Mouse (Mus musculus) thymus, postnatal 10 days (tissue): ENCODE results near the gene Hps6.
"Not testable (repeated sequence)": the region's sequence is repeated elsewhere in the genome, so short reads cannot be mapped to it uniquely, and the experiment has no call there.

Experiments used
- DNase-seq, 2 experiments: peaks; one replicate each; pipeline ENCODE4 v3.0.0; 2021; ENCODE audit warnings: low spot score in 2 of 2

The Hps6 gene

DNA sequence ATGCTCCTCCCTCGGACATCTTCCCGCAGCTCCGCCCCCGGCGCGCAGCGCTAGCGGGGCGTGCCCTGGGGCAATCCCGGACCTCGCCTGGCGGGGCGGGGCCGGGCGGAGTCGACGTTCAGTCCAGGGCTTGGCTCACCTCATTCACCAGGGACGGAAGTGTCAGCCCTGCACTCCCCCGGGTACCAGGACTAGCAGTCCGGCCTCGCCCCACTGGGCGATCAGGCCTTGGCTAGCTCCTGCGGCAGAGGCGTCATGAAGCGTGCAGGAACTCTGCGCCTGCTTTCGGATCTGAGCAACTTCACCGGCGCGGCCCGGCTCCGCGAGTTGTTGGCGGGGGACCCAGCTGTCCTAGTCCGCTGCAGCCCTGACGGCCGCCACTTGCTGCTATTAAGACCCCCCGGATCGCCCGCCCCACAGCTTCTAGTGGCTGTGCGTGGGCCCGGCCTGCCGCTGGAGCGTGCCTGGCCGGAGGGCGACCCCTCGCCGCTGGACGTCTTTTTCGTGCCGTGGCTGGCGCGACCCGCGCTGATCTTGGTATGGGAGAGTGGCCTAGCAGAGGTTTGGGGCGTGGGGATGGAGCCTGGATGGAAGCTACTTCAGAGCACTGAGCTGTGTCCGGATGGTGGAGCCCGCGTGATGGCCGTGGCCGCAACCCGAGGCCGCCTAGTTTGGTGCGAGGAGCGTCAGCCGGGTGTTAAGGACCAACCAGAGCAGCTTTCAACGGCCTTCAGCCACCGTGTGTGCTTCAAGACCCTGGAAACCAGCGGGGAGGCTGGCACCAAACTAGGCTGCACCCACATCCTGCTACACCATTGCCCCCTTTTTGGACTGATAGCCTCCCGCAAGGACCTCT lies at the start of gene Hps6:
Gene Hps6, plus strand, starts transcription at position 138 of the 856 bp plus-strand sequence.
- DNase-seq: peak; percentile 52 to 67

DNA sequence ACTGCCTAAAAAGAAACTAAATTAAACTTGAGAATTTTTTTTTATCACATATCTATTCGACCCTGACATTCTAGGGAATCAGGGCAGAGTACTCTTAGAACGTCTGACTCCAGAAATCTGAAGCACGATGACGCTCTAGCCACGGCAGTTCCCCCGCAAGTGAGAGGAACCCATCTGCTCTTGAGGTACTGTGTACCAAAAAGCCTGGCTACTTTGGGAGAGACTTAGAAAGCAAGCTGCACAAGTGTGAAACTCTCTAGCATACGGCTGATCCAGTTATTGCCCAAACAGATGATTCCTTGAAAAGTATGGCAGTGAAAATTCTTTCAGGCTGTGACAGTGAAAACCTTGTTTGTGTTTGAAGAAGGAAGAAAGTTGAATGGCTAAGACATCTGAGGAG lies 46.6 kb upstream of the Hps6 start:
- no peak for DNase-seq

DNA sequence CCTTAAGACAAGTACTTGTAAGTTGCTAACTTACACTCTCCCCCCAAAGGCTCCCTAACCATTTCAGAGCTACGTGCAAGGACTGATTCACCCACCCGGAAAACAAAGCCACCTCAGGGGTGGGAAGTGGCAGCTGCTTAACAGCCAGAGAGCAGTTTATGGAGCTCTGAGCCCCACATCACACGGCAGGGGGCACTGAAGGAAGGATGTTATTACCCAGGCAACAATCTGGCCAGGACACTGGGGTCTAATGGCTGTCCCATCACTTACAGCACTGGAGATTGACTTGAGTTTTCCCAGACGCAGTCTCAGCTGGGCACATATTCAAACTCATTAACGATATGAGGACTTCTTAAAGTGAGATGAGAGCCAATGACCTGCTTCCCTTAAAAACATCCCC lies 42.5 kb upstream of the Hps6 start:
- no peak for DNase-seq

DNA sequence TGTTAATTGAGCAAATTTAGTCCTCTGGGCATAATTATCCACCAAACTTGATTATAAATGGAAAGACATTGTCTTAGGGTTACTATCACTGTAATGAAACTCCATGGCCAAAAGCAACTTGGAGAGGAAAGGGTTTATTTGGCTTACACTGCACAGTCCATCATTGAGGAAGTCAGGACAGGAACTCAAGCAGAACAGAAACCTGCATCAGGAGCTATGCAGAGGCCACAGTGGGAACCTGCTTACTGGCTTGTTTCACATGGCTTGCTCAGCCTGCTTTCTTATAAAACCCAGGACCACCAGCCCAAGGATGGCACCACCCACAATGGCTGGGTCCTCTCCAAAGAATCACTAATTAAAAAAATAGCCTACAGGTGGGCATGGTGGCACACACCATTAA lies 18.9 kb upstream of the Hps6 start:
- no peak for DNase-seq

DNA sequence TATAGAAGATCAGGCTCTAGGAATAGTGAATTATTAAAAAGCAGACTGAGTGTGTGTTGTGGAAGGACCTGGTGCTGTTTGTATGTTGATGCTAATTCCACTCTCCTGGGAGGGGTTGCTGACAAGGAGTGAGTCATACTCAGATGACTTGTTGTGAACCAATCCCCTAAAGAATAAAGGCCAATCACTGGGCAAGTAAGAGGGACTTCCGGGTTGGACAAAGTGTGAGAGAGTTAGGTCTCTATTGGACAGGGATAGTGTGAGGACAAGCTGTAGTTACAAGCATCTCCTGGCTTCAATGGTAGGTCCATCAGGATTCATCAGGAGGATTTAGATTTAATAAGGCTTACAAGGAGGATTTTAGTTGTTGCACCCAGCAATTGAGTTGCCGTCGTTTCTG lies 15.1 kb upstream of the Hps6 start:
- DNase-seq: no peak

DNA sequence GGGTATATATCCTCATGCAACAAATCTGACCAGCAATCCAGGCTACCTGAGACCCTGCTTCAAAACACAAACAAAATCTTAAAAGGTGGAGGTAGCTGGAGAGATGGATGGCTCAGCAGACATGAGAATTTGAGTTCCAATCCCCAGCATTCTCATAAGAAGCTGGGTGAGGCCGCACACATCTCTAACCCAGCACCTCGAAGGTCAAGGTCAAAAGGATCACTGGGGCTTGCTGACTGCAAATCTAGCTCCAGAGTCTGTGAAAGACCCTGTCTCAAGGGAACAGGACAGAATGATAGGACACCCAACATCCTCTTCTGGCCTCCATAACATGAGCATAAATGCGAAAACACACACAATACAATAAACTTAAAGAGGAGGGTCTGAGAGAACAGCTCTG lies 12.1 kb upstream of the Hps6 start:
- no peak for DNase-seq

DNA sequence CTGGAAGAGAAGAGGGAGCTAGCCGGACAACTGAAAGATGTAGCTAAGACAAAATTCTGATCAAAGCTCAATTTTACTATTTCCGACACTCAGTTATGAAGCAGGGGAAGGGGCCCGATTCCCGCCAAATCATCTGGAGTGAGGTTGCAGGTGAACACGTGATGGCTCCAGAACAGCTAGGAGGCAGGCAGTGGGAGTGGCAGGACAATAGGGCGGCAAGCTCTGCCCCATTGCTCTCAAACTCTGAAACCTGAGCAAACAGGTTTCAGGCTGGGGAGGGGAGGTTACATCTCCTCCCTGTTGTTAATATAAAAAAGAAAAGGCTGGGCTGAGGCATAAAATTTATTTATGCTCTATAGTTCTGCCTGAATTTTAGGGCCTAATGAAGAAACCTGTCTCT lies 9.9 kb upstream of the Hps6 start:
- DNase-seq: not testable (repeated sequence)

DNA sequence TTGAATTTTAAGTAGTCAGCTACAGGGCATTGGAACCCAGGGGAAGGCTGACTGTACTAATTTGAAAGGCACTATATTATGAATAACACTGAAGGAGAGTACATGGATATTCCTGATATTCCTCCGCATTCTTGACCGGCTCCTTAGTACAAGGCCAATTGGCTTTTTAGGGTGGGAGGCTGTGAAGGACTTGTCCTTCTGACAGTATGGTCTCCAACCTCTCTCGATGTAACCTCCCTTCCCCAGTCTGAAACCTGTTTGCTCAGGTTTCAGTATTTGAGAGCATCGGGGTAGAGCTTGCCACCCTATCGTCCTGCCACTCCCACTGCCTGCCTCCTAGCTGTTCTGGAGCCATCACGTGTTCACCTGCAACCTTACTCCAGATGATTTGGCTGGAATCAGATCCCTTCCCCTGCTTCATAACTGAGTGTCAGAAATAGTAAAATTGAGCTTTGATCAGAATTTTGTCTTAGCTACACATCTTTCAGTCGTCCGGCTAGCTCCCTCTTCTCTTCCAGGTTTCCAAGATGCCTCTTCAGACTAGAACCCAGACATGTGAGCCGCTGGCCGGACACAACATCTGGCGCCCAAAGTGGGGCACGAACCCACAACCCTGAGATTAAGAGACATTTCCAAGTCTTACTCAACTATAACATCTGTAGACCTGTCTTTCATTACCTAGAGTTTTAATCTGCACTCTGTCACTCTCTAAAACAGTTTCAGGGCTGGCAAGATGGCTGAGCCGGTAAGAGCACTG lies 9.1 kb upstream of the Hps6 start:
- DNase-seq: no peak

DNA sequence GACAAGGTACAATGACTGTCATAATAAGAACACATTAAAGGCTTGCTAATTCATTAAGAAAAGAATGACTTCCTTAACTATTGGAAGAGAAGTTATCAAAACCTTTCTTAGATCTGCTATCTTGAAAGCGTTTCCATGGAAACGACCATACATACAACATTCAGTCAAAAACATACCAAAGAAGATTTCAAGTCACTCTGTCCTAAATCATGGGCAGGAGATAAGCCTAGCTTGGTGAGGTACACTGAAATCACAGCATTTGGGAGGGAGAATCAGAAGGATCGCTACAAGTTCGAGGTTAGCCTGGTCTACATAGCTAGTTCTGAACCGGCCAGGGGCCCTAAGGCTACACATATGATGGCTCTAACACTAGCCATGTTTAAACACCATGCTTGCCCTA lies 5.9 kb upstream of the Hps6 start:
- DNase-seq: no peak

DNA sequence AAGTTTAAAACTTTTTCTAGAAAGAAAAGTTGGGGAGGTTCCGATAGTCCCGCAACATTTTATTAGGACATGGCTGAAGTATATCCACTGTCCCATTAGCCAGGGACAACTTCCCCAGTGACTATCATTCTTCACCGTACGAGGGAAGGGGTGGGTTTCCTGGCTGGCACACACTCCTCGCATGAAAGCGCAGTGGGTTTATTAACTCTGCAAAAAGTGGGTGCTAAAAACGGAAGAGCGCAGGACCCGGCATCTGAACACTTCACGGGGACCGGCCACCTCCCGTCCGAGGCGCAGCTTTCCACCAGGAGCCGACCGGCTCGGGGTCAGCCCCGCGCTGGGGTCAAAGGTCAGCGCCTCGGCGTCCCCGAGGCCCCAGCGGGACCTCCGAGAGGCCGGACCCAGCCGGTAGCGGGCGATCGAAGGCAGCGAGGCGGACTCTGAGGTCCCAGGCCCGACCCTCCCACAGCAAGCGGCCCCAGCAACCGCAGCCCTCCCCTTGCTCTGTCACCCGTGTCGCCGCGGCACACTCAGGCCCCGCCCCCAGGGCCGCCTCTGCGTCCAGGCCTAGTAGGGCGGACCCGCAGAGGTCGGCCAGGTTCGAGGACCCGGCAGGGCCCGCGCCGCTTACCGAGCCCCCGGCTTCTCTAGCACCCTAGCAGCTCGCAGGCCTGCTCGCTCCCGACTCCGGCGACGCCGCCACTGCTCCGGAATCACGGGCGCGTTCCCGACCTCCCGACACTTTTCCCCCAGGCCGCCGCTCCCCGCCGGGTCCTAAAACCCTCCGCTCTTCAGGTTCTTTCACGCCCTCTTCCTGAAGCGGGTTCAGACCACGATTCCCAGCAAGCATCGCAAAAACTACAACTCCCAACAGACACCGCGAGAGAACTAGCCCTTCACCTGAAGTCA lies 5.3 kb upstream of the Hps6 start, which contains the start of gene Armh3:
Gene Armh3, minus strand, starts transcription at position 704 of the 909 bp plus-strand sequence.
- DNase-seq: peak; percentile 87

DNA sequence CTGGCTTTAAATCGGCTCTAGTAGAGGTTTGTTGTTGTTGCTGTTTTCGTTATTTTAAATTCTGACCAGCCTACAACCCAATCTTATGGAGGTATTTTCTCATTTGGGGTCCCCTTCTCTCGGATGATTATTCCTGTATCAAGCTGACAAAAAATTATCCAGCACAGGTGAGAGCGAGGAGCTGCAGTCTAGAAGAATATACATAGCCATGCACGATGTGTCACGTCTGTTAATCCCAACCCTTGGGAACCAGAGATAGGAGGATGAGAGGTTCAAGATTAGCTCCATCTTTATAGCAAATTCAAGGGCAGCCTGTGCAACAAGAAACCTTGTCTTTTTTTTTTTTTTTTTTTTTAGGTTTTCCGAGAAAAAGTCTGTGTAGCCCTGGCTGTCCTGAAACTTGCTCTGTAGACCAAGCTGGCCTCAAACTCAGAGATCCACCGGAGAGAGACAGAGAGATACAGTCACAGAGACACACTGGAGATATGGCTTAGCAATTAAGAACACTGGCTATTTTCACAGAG lies 4.6 kb upstream of the Hps6 start:
- DNase-seq: no peak

DNA sequence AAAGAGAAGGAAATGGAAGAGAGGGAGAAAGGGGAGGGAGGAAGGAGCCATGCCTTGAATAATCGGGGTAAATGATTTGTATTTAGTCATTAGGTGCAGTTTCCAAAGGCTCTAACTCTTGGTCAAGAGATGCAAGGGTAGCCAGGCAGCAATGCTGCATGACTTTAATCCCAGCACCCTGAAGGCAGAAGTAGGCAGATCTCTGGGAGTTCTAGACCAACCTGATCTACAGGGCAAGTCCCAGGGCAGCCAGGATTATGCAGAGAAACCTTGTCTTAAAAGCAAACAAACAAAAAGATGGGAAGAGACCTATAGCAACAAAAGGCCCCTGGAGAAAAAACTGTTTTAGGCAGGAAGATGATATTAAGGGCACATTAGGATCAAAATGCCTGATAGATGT lies 3.9 kb upstream of the Hps6 start:
- no peak for DNase-seq

DNA sequence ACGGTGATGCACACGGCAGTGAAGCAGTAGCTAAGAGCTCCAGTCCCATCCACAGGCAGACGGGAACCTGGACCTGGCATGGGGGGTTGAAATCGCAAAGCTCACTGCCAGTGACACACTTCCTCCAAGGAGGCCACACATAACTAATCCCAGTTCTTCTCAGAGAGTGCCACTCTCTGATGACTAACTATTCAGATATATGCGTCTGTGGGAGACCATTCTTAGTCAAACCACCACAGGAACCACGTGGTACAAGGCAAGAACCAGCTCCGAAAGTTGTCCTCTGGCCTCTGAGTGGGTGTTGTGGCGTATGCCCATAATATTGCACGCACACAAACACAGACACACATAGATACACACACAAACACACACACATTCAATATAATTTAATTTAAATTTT lies 1.0 kb upstream of the Hps6 start:
- no peak for DNase-seq

DNA sequence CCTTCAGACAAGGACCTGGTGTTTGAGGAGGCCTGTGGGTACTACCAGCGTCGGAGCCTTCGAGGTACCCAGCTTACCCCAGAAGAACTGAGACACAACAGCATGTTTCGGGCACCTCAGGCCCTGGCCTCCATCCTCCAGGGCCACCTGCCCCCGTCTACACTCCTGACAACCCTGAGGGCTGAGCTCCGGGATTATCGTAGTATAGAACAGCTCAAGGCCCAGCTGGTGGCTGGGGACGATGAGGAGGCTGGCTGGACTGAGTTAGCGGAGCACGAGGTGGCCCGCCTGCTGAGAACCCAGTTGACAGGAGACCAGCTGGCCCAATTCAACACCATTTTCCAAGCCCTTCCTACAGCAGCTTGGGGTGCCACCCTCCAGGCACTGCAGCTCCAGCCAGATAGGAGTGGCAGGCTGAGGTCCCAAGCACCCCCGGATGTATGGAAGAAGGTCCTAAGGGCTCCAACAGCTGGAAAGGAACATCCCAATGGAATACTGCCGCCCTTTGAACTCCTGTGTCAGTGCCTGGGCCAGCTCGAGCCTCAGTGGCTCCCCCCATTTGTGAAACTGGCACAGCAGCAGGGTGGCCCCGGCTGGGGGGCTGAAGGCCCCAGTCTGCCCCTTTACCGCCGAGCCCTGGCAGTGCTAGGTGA lies 1.6 kb downstream of the Hps6 start:
- DNase-seq: no peak

DNA sequence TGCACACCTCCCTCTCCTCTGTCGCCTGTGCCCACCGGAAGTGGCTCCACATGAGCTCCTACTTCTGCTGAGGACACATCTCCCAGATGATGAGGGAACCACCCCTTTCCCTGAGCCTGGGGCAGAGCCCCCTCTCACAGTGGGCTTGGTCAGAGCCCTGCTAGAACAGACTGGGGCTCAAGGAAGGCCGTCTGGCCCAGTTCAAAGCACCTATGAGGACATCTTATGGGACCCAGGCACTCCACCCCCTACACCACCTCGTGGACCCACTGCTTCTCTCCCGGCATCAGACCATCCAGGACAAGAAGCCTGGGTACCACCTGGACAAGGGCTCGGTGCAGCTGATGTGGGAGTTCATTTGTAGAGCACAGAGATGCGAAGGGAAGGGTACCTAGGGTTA lies 2.4 kb downstream of the Hps6 start:
- DNase-seq: no peak

DNA sequence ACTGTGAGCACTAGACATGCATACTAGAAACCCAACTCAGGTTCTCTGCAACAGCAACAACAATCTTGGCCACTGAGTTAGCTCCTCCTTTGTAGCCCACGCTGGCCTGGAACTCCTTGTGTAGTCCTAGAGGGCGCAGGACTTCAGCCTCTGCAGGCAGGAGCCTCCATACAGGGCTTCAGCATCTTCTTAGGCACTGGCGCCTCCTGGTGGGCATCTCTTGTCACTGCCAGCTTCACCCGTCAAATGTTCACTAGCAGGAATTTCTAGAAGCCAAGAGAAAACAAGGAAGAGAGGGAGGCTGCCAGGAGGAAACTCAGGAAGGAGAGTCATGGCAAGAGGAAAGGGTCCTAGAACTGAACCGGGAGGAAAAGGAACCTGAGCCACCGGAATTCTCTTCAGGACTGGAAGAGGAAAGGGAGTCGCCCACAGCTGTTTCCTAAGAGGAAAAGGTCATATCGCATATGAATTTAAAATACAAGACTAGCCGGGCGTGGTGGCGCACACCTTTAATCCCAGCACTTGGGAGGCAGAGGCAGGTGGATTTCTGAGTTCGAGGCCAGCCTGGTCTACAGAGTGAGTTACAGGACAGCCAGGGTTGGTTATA lies 11.4 kb downstream of the Hps6 start:
- DNase-seq: peak; percentile 47 to 83

DNA sequence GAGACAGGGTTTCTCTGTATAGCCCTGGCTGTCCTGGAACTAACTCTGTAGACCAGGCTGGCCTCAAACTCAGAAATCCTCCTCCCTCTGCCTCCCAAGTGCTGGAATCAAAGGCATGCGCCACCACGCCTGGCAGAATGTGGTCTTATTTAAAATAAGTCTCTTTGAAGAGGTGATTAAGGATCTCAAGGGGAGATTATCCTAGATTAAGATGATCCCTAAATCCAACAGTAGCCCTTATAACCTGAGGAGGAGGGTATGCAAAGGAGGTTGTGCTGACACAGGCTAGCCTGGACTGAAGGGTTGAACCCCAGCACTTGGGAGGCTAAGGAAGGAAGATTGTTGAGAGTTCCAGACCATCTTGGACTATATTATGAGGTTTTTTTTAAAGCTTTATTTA lies 12.7 kb downstream of the Hps6 start:
- no peak for DNase-seq

DNA sequence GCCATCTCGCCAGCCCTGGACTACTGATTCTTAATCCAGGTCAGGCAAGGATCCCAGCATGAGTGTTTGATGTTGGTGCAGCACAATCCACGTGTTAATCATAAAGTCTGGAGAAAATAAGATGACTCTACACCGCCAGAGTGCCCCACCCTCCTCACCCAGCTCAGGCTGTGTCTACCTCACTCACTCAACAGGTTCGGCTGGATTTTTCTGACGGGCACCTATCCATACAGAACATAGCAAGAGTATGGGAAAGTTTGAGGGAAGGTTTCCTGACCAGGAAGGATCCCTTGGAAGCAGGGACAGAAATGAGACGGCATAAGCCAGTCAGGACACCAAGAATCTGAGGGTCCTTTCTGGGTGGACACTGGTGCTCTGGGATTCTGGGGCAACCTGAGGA lies 21.7 kb downstream of the Hps6 start:
- DNase-seq: no peak

DNA sequence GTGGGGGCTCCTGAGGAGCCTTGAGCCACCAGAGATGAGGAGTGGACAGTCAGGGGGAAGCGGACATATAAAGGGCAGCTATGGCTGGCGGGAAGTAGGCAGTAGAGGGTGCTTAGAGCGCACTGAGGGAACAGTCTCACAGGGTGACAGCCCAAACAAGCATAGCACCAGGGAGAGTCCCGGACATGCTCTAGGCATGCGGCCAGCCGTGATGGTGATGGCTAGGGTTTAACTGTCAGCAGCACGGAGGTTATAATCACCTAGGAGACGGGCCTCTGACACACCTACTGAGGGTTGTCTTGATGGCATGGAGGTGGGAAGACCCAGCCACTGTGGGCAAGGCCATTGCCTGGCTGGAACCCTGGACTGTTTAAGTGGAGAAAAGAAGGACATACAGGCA lies 23.3 kb downstream of the Hps6 start:
- DNase-seq: no peak

DNA sequence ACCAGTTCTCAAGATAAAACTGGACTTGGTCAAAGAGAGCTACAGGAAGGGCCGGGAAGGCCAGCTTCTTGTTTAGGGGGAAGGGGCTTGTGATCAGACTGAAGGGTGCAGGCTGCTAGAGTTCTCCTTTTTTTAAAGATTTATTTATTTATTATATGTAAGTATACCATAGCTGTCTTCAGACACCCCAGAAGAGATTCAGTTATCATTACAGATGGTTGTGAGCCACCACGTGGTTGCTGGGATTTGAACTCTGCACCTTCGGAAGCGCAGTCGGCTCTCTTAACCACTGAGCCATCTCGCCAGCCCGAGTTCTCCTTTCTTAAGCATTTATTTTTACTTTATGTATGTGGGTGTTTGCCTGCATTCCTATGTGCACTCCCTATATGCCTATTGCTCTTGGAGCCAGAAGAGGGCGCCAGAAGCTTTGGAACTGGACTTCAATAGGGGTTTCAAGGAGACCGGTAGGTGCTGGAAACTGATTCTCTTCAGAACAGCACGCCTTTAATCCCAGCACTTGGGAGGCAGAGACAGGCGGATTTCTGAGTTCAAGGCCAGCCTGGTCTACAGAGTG lies 25.5 kb downstream of the Hps6 start:
- no peak for DNase-seq

DNA sequence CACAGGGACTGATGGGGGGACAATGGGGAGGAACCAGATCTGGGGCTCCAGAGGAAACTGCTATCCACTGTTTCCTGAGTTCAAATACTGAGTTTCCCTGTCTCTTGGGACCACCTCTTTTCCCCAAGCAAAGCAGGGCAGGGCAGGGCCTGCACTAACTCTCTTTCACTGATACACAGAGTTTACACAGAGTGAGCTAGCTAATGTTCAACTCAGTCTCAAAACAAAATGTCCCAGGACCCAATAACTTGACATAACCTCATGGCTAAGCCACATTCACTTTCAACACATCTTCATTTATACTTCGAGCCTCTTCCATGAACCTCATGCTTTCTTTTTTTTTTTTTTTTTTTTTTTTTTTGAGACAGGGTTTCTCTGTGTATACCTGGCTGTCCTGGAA lies 26.3 kb downstream of the Hps6 start:
- DNase-seq: no peak
